Mouse (Mus musculus) frontal cortex, postnatal 14 days (tissue): ENCODE results near the gene Rbbp9.

Source experiments
- DNase-seq, 2 experiments: peaks; one replicate each; pipeline ENCODE4 v3.0.0; 2022; ENCODE audit warnings: low spot score in 2 of 2

Gene Rbbp9

GRCm38 (mm10) chr2:144502134-144502533, 48.5 kb downstream of the Rbbp9 start:
- no peak for DNase-seq
